28 mouse cellular contexts compared by ENCODE assay signal in genomic region chr12:73948415-73948814, GRCm38 (mm10). TPM values are rescaled to one million over a fixed set of nuclear protein-coding genes. Genes with fewer than 3 reads are reported as not detected.
DNase-seq lines count a peak whose midpoint lies in the region; ATAC-seq and TF ChIP-seq lines count a peak whose summit lies in the region.
"Had no signal": no experiment of that assay in that cellular context is flagged by ENCODE, and none has a peak within 500 bp of the region (broad histone marks: within the 10 kb centered on the region; RNA-seq: fewer than 3 reads in every experiment).

No protein-coding gene starts in this region.

- no peaks in the 10 kb centered on the region for H3K9me3 ChIP-seq in heart, embryonic 14.5 days (ENCODE audit: control insufficient read depth, low read length)
- H3K9me3 ChIP-seq in E14TG2a.4 (ENCODE audit: low read length): no peaks in the 10 kb centered on the region
- H3K9me3 ChIP-seq in intestine, embryonic 14.5 days (ENCODE audit: control insufficient read depth, low read length): no peaks in the 10 kb centered on the region
- H3K9me3 ChIP-seq: forebrain, embryonic 10.5 days; midbrain, embryonic 12.5 days had no signal

- H3K36me3 ChIP-seq in heart, embryonic 14.5 days (ENCODE audit: control insufficient read depth, insufficient read depth, low read length): peaks cover 40% of the 10 kb centered on the region
- H3K36me3 ChIP-seq in E14TG2a.4 (ENCODE audit: insufficient read depth, low read length): peaks cover 36% of the 10 kb centered on the region
- H3K36me3 ChIP-seq in intestine, embryonic 14.5 days (ENCODE audit: control insufficient read depth, insufficient read depth, low read length): peaks cover 34% of the 10 kb centered on the region

- 59% methylated on average over 4 of the region's 4 CpGs for WGBS in heart, embryonic 14.5 days
- WGBS in intestine, embryonic 14.5 days: 94% methylated on average over 4 of the region's 4 CpGs

- intact Hi-C loops in heart, postnatal 14 days (cut with DNase I): no loop called here

- peak overlapping the region; percentile 22 to 52; a peak in 3 of 4 replicates for H3K4me3 ChIP-seq in heart, embryonic 14.5 days (ENCODE audit: control insufficient read depth in 1 of 2, insufficient read depth in 1 of 2, low read depth in 1 of 2, low read length in 2 of 2)
- peak overlapping the region; percentile 83 for H3K4me3 ChIP-seq in E14TG2a.4 (replicated peaks; ENCODE audit: low read length)
- no peak overlapping the region for H3K4me3 ChIP-seq in intestine, embryonic 14.5 days (ENCODE audit: low read depth, low read length)
- H3K4me3 ChIP-seq: midbrain, embryonic 12.5 days had no signal

- H3K4me1 ChIP-seq in heart, embryonic 14.5 days (ENCODE audit: control insufficient read depth in 2 of 2, insufficient read depth in 2 of 2, low read length in 2 of 2): peaks cover 4 to 13% of the 10 kb centered on the region in 2 experiments
- peaks cover 20% of the 10 kb centered on the region for H3K4me1 ChIP-seq in E14TG2a.4 (replicated peaks; ENCODE audit: low read depth, low read length)
- H3K4me1 ChIP-seq in intestine, embryonic 14.5 days (replicated peaks; ENCODE audit: control insufficient read depth, insufficient read depth, low read length): peaks cover 9% of the 10 kb centered on the region

- no peak for ATAC-seq in heart, embryonic 14.5 days (ENCODE audit: insufficient number of reproducible peaks, insufficient read depth, low FRiP score, low read depth)
- ATAC-seq in intestine, embryonic 14.5 days (replicated peaks; ENCODE audit: low FRiP score, low TSS enrichment, low read depth): no peak
- ATAC-seq: hindbrain, postnatal 0 days; lung, postnatal 0 days had no signal

- peak overlapping the region; percentile 66 to 85 for H3K27ac ChIP-seq in heart, embryonic 14.5 days (replicated peaks in 1 of 2; ENCODE audit: control insufficient read depth in 1 of 2, insufficient read depth in 1 of 2, low read depth in 2 of 2, low read length in 2 of 2)
- no peak overlapping the region for H3K27ac ChIP-seq in intestine, embryonic 14.5 days (ENCODE audit: low read depth)
- H3K27ac ChIP-seq: forebrain, embryonic 10.5 days; hindbrain, postnatal 0 days; kidney, postnatal 0 days; macrophage; midbrain, embryonic 12.5 days had no signal

- peak; percentile 76 for DNase-seq in heart, adult 11 months
- no peak for DNase-seq in heart, adult 8-10 months (ENCODE audit: low spot score)
- no peak for DNase-seq in heart, postnatal 14 days
- peak; percentile 50 for DNase-seq in intestine, embryonic 14.5 days (ENCODE audit: low spot score)
- no peak for DNase-seq in adrenal gland, postnatal 25 days
- DNase-seq in ovary, postnatal 14 days (ENCODE audit: low spot score): no peak
- DNase-seq: adrenal gland, adult 2 months; cerebellum, adult 11-12 months; cerebellum, postnatal 14 days; gastrocnemius, postnatal 36 days; kidney, adult 2 months; layer of hippocampus, adult 9-11 months; right cerebral cortex, postnatal 14 days; thymus, adult 18-20 months; thymus, postnatal 36 days had no signal

- H3K9ac ChIP-seq in heart, embryonic 14.5 days (ENCODE audit: low read length): peak overlapping the region; percentile 81
- no peak overlapping the region for H3K9ac ChIP-seq in intestine, embryonic 14.5 days (ENCODE audit: low read length)
- H3K9ac ChIP-seq: midbrain, embryonic 12.5 days had no signal

- no peaks in the 10 kb centered on the region for H3K27me3 ChIP-seq in heart, embryonic 14.5 days (ENCODE audit: control insufficient read depth, insufficient read depth, low read length)
- H3K27me3 ChIP-seq in E14TG2a.4 (ENCODE audit: insufficient read depth, low read length): peaks cover 9% of the 10 kb centered on the region
- 0 out of 2 replicates have a peak, but pooled peaks cover 5% of the 10 kb centered on the region for H3K27me3 ChIP-seq in intestine, embryonic 14.5 days (replicated peaks; ENCODE audit: control insufficient read depth, insufficient read depth, low read length)

- H3K4me2 ChIP-seq in heart, embryonic 14.5 days (ENCODE audit: low read length): peak overlapping the region; percentile 76
- H3K4me2 ChIP-seq in intestine, embryonic 14.5 days (ENCODE audit: low read length): peak overlapping the region; percentile 51
- H3K4me2 ChIP-seq: midbrain, embryonic 12.5 days had no signal

- TF ChIP-seq CTCF in E14TG2a.4 (conservative IDR thresholded peaks at IDR 0.05; ENCODE audit: low read length): no peak

RNA-seq across cellular contexts. Expression of gene Gm49321, which starts 11.0 kb away (rescaled TPM):
- 10 to 100 TPM in 1 of 4 experiments, 1 to 10 TPM in 3; 5.1 to 10.5 (median 6.7) TPM for total RNA-seq in heart, adult 8-10 months (2022)
- polyA plus RNA-seq in heart, embryonic 14.5 days (2014; fragmentation: Nextera tagmentation; extraction: Ambion mirVana): 10.8 and 13.1 TPM in 2 replicates
- 1 to 10 TPM; 5.1 TPM for total RNA-seq in heart, postnatal 14 days (2021)
- 9.4 and 12.8 TPM in 2 replicates for polyA plus RNA-seq in intestine, embryonic 14.5 days (2014; fragmentation: Nextera tagmentation; extraction: Ambion mirVana)
- total RNA-seq in adrenal gland, postnatal 25 days (2021): 5.8 and 11.0 TPM in 2 replicates
- total RNA-seq: hindbrain, postnatal 0 days; monocyte, adult 5-6 weeks; neutrophil, adult 5-6 weeks had no signal
- polyA plus RNA-seq: adrenal gland, adult 2 months; kidney, adult 2 months; large intestine, adult 2 months; macrophage had no signal

RNA-seq across cellular contexts. Expression of gene Snapc1, which starts 15.9 kb away (rescaled TPM):
- 10 to 100 TPM in 1 of 4 experiments, 1 to 10 TPM in 3; 8.4 to 14.0 (median 9.2) TPM for total RNA-seq in heart, adult 8-10 months (2022)
- polyA plus RNA-seq in heart, embryonic 14.5 days (2014; fragmentation: Nextera tagmentation; extraction: Ambion mirVana): 16.7 and 18.0 TPM in 2 replicates
- total RNA-seq in heart, postnatal 14 days (2021): 10 to 100 TPM; 10.8 to 10.9 TPM
- polyA plus RNA-seq in intestine, embryonic 14.5 days (2014; fragmentation: Nextera tagmentation; extraction: Ambion mirVana): 14.6 and 20.2 TPM in 2 replicates
- 13.1 and 24.1 TPM in 2 replicates for total RNA-seq in adrenal gland, postnatal 25 days (2021)

RNA-seq across cellular contexts. Expression of gene Hif1a, which starts 47.2 kb away (rescaled TPM):
- total RNA-seq in heart, adult 8-10 months (2022): 10 to 100 TPM; 39.3 to 48.6 (median 43.8) TPM
- 174 and 177 TPM in 2 replicates for polyA plus RNA-seq in heart, embryonic 14.5 days (2014; fragmentation: Nextera tagmentation; extraction: Ambion mirVana)
- 10 to 100 TPM; 64.3 to 64.7 TPM for total RNA-seq in heart, postnatal 14 days (2021)
- 79.3 and 82.6 TPM in 2 replicates for polyA plus RNA-seq in intestine, embryonic 14.5 days (2014; fragmentation: Nextera tagmentation; extraction: Ambion mirVana)
- total RNA-seq in adrenal gland, postnatal 25 days (2021): 65.6 and 67.1 TPM in 2 replicates

RNA-seq across cellular contexts. Expression of gene Syt16, which starts 49.0 kb away (rescaled TPM):
- total RNA-seq in heart, adult 8-10 months (2022): not detected
- polyA plus RNA-seq in heart, embryonic 14.5 days (2014; fragmentation: Nextera tagmentation; extraction: Ambion mirVana): 0.13 and 0.23 TPM in 2 replicates
- total RNA-seq in heart, postnatal 14 days (2021): not detected
- polyA plus RNA-seq in intestine, embryonic 14.5 days (2014; fragmentation: Nextera tagmentation; extraction: Ambion mirVana): 1.8 and 1.9 TPM in 2 replicates
- total RNA-seq in adrenal gland, postnatal 25 days (2021): 1.3 and 1.6 TPM in 2 replicates
- total RNA-seq: gastrocnemius, adult 18-20 months; gastrocnemius, postnatal 36 days; monocyte, adult 5-6 weeks; neutrophil, adult 5-6 weeks had no signal
- polyA plus RNA-seq: macrophage; spleen, adult 2 months had no signal

Comparison
In these comparisons a context has a peak if more than half of its experiments do, and no peak if none do; other contexts are left out.
1. DNase-seq: peak in heart, adult 11 months (single experiment) and intestine, embryonic 14.5 days (single experiment); none in heart, adult 8-10 months (single experiment), heart, postnatal 14 days (0 of 2), adrenal gland, postnatal 25 days (single experiment) and ovary, postnatal 14 days (single experiment).